Mouse (Mus musculus) layer of hippocampus, adult 6 months (tissue): ENCODE data around the gene Nell1. TPM values are rescaled to one million over a fixed set of nuclear protein-coding genes. Genes with fewer than 3 reads are reported as not detected.

Experiments used
- long read RNA-seq, 2 experiments: library from polyadenylated mRNA; unstranded; transcript quantifications; one replicate each; pipeline ENCODE4 v2.0.0; 2019 to 2020
- polyA plus RNA-seq: library from polyadenylated mRNA; unstranded; fragments of <200 nt; fragmentation: Nextera tagmentation; gene quantifications from 2 replicates; pipeline ENCODE4 v1.2.3, GENCODE M21; 2021

The Nell1 gene
- 23.2 and 25.7 TPM in 2 replicates for polyA plus RNA-seq
- long read RNA-seq, experiment 1, full-length matches to known transcripts = 35 of 53 reads
- long read RNA-seq, experiment 1, partial matches to known transcripts = 15 of 53 reads
- long read RNA-seq, experiment 1, other reads (novel, unspliced or antisense) = 3 of 53 reads
- long read RNA-seq, experiment 2, full-length matches to known transcripts = 261 of 288 reads
- long read RNA-seq, experiment 2, partial matches to known transcripts = 11 of 288 reads
- long read RNA-seq, experiment 2, other reads (novel, unspliced or antisense) = 16 of 288 reads

GRCm38 (mm10) chr7:49974841-49975440 is at the start of gene Nell1:
Gene Nell1 (plus strand): TSS chr7:49974864.

GRCm38 (mm10) chr7:50598890-50599289 is 624.2 kb downstream of the Nell1 start, which contains the start of gene 4933405O20Rik:
Gene 4933405O20Rik (plus strand): TSS chr7:50599190.

Other genes with a start within 250 kb of the Nell1 start
- gene Htatip2, start 215.7 kb upstream of the Nell1 start, polyA plus RNA-seq = 17.9 and 18.5 TPM in 2 replicates
- gene Prmt3, start 196.5 kb upstream of the Nell1 start, polyA plus RNA-seq = 24.9 and 25.4 TPM in 2 replicates
- gene Slc6a5, start 64.7 kb upstream of the Nell1 start, polyA plus RNA-seq = 0.03 TPM in 1 of 2 replicates, not detected in the other